Mouse (Mus musculus) adrenal gland, postnatal 25 days (tissue): ENCODE measurements around the gene Rabif. TPM values are rescaled to one million over a fixed set of nuclear protein-coding genes. Genes with fewer than 3 reads are reported as not detected.
"Not testable (repeated sequence)": the region's sequence is repeated elsewhere in the genome, so short reads cannot be mapped to it uniquely, and the experiment has no call there.

Experiments used
- DNase-seq: peaks from one replicate; pipeline ENCODE4 v3.0.0; 2021; ENCODE audit warnings: mixed read lengths
- long read RNA-seq: library from polyadenylated mRNA; stranded (forward); transcript quantifications from one replicate; pipeline ENCODE4 v2.0.0, GENCODE M21; 2021
- total RNA-seq: library from RNA; stranded (reverse); gene quantifications from 2 replicates; pipeline ENCODE4 v1.2.3, GENCODE M21; 2021

Rabif gene
- 34.1 and 38.4 TPM in 2 replicates for total RNA-seq
- long read RNA-seq, transcript Rabif-201 (2 exons, 2,861 nt), result major isoform, 59 of 69 reads
- long read RNA-seq, partial matches to known transcripts, result 0 of 69 reads
- long read RNA-seq, other reads (novel, unspliced or antisense), result 10 of 69 reads

DNA sequence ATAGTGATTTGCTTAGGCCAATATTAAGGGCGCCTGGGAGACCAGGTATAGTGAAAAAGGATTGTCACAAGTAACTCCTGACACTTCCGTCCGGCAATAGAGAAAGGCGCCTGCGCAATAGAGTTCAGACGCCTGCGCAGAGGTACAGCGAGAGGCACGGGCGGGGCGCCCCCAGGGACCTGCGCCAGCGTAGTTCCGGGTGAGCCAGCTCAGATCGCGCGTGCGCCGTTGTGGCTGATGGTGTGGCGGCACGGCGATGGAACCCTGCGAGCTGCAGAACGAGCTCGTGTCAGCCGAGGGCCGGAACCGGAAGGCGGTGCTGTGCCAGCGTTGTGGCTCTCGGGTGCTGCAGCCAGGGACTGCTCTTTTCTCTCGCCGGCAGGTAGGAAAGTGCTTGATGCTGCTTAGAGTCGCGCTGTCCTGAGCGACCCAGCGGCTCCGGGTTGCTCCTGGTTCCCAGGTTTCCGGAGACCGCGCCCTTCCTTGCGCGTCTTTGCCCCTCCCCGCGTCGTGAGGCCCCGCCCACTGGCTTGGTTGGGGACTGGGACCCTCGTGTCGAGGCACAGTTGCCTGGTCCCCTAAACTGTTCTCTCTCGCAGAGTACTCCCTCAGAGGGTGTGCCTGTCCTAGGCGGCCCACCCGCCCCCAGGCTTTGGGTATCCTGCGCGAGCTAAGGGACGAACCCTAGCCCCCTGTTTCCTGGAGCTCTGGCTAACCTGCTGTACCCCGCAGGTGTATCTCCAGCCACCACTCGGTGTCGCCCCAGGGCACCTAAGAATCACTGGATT, at the start of gene Rabif:
Gene Rabif (plus strand): TSS at position 221 of the 788 bp plus-strand sequence.
- peak; percentile 99 for DNase-seq

DNA sequence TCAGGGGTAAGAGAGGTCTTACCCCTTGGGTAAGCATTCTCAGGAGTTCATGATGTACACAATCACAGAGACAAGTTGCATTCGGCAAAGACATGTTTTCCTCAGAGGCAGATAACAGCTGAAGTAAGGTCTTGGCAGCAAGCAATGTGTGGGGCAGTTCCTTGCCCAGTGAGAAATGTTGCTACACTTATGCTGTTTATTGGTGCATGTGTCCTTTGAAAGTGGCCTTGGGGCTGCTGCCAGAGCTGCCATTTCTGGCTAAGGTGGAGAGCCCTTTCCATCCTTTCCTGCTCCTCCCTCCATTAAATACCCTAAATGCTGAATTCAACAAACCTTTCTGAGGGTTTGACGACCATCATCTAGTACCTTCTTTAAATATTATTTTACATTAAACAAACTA, 49.0 kb upstream of the Rabif start:
- no peak for DNase-seq

DNA sequence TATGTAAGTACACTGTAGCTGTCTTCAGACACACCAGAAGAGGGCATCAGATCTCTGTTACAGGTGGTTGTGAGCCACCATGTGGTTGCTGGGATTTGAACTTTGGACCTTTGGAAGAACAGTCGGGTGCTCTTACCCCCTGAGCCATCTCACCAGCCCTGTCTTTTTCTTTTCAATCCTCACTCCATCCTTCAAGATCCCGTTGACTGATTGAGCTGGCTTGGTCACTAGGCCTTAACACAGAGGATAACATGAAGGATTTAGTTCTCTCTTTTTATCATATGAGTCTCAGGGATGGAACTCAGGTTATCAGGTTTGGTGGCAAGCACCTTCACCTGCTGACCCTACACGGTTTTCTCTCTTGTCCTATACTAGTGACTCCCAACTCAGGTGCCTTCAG, 45.9 kb upstream of the Rabif start:
- not testable (repeated sequence) for DNase-seq

DNA sequence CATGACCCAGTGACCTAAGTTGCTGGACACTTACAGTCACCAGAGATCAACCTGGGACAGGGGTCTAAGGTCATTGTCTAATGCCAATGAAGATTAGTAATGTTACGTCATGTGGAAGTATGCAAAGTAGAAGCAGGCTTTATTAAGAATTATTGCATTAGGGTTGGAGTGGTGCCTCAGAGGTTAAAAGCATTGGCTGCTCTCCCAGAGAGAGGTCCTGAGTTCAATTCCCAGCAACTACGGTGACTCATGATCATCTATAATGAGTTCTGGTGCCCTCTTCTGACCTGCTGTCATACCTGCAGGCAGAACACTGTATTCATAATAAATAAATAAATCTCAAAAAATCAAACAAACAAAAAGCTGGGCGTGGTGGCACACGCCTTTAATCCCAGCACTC, 44.2 kb upstream of the Rabif start:
- DNase-seq, result no peak

DNA sequence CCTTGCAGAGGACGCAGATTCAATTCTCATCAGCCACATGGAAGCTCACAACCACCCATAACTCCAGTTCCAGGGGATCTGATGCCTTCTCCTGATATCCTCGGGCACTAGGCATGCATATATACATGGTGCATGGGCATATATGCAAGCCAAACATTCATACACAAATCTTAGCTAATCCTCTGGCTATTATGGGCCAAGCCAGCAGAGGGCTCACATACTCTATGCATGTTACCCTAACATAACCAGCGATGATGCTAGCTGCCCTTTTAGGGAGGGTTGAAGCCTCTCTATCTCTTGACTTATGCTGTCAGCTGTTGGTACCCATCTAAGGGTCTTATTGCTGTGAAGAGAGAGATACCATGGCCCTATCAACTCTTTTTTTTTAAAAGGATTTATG, 43.5 kb upstream of the Rabif start:
- peak; percentile 52 for DNase-seq

DNA sequence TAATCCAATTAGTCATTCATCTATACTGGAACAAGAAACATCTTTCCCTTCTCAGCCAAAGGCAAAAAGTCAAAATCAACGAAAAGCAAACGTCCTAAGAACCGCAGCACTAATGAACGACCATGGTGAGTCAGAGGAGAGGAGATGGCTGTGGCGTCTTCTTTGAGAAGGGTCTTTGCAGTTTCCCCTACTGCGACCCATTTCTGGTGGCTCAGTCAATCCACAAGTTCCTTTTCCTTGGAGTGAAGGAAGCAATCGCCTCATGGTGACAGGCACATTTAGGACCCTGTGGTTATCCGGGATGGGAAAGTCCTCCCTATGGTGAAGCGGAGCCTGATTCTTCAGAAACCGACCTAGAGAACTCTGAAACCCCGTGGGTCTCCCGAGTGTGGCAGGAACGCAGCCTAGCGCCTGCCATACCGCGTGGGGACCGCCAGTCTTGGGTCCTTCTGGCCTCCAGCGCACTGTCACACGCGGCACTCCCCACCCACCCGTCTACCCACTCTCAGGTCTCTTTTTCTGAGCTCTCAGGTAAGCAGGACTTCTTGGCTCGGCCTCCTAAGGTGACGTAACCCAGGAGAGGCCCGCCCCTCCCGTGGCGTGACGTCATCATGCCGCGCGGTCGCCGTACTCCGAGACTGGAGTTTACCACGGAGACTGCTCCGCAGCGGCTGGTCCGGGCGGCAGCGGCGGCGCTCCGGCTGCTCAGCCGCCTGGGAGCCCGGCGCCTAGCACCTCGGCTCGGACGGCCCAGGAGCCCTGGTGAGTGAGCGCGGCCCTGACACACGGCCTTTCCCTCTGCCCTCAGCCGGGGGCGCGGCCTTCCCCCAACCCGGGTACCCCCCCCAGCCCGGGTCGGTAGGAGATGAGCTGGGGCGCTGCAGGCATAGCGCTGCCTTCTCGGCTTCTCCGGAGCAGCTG, 39.3 kb upstream of the Rabif start, which contains the start of gene Klhl12:
Gene Klhl12 (plus strand): TSS at position 628 of the 921 bp plus-strand sequence.
- peak; percentile 97 for DNase-seq

DNA sequence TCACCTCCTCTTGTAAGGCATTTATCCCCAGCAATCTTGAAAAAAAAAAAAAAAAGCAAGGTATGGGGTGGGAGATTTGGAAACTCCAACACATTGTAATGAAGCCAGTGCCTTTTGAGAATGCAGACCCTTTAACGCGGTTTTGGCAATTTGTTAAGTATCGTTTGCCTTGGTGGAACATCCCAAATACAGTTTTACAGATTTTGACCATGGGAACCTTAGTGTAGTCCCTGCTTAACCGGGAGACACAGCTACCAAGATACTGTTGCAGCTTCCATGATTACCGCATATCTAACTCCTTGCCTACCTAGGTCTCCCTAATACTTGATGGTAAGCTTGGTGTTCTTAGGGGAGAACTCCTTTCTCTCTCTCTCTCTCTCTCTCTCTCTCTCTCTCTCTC, 38.4 kb upstream of the Rabif start:
- no peak for DNase-seq

DNA sequence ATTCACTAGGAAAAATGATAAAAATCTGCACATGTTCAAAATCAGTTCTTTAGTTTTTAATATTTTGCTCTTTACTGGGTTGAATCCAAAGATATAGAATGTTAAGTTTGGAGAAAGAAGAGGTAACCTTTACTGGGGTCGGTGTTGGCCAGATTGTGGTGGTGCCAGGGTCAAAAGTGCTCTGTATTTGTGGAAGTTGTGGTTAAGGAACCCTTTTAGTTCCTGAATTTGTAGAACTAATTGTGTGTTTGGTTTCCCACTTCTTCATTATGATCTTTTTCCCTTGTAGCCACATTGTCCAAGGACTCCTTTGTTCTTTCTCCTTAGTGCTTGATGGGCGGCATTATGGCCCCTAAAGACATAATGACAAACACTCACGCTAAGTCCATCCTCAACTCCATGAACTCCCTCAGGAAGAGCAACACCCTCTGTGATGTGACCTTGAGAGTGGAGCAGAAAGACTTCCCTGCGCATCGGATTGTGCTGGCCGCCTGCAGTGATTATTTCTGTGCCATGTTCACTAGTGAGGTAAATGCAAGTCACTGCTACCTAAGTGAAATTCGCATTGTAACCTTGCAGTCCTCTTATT, 36.2 kb upstream of the Rabif start:
- DNase-seq, result no peak

DNA sequence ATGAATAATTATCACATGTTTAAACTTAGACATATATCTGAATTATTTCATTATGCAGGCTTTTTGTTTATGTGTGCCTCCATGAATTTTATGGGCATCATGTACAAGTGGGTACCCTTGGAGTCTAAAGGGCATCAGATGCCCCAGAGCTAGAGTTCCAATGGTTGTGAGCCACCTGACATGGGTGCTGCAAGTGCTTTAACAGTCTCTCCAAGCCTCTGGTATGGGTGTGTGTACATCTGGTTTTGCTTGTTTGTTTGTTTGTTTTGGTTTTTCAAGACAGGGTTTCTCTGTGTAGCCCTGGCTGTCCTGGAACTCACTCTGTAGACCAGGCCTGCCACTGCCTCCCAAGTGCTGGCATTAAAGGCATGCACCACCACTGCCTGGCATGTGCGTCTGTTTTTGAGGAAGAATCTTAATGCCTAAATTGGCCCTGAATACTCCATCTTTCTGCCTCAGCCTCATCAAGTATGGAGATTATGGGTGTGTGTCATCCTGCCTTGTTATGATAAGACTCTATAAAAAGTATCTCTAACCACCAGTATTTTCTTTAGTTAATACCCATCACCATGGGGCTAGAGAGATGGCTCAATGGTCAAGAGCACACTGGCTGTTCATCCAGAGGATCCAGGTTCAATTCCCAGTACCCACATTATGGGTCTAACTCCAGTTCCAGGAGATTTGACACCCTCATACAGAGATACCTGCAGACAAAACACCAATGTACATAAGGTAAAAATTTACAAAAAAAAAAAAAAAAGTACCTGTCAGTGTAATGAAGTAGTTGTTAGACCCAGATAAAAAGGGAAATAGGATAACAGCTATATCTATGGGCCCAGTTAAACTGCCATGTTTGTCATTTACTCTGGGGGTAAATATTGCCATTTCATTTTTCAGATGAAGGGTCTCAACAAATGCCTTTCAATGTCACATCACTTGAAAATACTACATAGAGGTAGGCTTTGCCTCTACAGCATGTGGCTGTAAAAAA, 33.9 kb upstream of the Rabif start:
- no peak for DNase-seq

DNA sequence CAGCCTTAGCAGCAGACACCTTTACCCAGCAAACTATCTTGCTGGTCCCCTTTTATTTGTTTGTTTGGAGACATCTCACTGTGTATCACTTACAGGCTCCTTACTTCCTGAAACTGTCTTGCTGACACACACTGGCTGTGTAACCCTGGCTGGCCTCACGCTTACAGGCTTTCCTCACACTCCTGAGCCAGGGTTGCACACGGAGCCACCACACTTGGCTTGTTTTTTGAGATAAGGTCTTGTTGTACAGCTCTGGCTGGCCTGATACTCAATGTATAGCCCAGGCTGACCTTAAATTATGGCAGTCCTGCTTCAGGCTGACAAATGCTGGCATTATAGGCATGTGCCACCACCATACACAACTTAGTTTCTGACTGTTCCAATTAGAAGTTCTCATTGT, 9.8 kb upstream of the Rabif start:
- DNase-seq, result no peak

DNA sequence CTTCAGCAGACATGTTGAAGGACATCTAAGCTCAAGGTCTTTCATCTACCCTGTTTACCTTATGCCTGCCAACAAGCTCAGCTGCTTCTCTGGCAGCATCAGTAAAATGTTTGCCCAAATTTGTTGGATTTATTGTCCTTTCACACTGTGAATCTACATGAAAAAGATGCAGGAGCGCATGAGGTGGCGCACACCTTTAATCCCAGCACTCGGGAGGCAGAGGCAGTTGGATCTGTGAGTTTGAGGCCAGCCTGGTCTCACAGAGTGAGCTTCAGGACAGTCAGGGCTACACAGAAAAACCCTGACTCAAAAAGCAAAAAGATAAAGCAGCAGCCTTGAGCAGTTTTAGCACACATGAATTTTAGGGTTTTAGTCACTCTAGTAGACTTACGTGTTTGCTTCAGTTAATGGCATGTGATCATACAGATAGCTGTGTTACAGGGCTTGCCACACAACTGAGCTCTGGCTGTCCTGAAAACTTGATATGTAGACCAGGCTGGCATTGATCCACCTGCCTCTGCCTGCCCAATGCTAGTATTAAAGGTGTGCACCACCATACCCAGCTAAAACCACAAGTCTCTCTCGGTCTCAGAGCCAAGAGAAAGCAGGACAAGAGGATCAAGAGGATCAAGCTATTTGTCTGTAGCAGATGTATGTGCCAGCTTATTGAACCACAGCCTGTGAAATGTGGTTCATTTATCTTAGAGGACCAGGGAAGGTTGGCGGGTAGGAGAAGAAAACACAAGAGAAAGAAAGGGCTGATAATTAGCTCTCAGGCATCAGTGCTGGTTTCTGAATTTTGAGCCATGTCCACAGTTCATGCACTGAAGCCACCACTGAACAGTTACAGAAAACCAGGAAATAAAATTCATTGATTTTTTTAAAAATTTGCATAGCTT, 3.3 kb upstream of the Rabif start:
- DNase-seq, result no peak

DNA sequence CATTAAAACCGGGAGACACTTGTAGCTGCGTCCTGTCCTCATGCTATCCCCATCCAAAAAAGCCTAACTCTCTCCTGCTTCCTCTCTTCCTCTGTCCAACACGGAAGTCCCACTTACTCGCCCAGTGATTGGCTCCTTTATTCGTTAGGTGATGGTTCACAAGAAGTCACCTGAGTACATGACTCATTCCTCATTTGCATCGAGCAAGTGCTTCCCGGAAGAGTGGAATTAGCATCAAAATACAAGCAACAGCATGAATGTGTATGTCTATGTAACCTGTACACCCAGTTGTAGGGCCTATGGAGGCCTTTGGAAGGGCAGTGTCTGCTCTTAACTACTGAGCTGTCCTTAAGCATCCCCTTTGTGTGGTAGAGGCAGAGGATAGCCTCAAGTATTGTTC, 2.2 kb upstream of the Rabif start:
- no peak for DNase-seq

DNA sequence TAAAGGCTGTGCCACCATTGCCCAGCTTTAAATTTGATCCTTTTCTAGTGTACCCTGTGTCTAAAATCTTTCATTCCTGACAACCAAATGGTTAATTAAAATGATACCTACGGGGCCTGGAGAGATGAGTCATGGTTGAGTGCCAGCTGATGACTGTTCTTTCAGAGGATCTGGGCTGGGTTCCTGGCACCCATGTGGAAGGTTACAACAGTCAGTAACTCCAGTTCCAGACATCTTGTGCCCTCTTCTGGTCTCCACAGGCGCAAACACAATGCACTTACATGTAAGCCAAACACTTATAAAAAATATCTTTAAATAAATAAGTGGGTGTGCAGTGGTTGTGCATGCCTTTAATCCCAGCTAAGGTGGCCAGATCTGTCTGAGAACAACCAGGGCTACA, 952 bp upstream of the Rabif start:
- DNase-seq, result no peak

DNA sequence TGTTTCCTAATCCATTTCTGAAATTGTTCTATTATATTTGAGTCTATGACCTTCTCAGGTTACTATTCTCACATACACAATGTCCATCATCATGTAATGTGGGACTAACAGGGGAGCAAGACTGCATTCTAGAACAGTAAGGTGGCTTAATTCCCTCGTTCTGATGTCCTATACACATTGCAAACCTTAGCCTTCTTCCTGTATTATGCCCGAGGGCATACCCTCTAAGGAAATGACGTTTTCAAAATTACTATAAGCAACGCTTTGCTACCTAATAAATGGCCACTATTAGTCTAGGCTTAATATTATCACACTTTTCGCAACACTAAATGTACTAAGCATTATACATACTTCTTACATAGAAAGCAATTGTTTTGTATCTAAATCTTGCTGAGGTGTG, 492 bp upstream of the Rabif start:
- no peak for DNase-seq

DNA sequence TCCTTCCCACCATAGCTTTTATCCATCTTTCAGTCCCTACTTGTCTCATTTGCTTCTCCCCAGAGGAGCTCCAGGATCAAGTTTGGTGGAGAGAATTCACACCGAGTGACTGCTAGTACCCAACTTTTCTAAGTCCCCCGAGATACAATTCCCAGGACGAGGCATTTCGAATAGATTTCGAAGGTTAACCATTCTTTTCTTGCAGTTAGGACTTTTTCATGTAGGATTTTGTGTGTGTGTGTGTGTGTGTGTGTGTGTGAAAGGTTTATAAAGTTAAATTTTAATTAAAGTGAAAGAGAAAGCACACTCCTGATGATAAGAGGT, 730 bp downstream of the Rabif start:
- no peak for DNase-seq

DNA sequence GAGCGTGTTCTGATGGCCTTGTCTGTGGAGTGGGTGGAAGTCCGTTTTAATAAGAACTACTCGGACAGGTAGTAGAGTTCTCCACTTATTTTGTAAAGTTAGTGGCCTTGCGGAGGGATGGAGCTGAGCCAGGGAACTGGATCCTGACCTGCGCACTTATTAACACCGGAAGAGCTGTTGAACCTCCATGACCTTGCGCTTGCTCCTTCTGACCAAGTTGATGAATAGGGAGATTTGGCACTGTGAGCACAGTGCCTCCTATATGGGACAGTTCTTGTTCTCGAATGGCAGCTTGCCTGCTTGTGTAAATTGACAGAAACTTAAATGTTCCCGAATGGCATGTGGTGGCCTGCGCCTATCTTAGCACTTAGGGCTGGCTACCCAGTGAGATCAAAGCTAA, 1.5 kb downstream of the Rabif start:
- peak; percentile 26 for DNase-seq

DNA sequence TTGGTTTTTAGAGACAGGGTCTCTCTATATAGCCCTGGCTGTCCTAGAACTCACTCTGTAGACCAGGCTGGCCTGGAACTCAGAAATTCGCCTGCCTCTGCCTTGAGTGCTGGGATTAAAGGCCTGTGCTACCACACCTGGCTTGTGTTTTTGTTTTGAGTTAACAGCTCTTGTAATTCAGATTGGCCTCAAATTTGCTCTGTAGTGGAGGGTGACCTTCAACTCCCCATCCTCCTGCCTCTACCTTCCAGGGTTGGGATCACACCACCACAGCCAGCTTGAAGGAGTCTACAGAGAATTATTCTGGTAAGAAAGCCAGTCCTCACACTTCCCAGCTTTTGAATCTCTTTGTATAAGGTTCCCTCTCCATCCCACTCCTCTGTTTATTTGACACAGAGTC, 6.5 kb downstream of the Rabif start:
- no peak for DNase-seq

DNA sequence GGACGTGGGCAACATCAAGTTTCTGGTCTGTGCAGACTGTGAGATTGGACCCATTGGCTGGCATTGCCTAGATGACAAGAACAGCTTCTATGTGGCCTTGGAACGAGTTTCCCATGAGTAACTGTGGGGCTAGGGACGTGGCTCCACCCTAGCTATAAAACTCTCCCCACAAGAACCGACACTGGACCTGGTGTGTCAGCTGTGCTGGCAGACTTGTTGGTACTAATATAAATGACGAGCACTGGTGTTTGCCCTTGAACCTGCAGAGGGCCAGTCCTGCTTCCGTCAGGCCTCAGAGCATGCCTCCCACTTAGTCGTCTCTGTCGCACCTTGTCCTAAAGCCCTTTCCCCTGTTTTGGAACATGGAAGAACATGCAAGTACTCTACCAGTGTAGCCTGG, 11.8 kb downstream of the Rabif start:
- DNase-seq, result peak; percentile 22

DNA sequence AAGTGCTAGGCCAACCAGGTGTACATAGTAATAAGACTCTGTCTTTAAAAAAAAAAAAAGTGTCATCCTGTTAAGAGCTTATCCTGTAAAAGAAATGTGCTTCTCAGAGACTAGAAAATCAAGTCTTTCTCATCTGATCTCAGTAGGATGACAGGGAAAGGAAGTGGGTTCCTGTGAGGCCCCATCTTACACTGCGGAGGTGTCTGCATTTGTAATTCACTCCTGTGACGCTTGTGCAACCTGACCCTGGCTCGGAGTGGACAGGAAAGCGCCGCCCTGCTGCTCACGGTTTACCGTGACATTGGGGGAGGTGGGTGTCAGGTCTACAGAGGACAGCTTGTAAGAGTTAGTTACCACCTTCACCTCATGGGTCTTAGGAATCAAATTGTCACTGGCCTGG, 15.6 kb downstream of the Rabif start:
- DNase-seq, result no peak

DNA sequence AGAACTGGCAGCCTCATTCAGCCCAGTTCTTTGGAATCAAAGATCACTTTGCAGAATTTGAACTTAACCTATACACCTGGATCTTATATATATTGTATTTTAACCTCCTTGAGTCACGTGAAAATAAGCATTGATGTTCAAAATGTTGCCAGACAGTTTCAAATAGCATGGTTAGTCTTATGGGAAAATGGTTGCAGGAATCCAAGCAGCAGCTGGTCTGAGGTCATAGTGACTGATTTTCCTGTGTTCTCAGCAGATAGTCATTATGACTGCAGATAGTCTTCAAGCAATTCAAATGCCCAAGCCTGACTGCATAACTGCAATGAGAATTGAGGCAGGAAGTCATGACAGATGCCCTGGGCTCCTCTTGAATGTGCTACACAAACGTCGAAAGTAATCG, 17.7 kb downstream of the Rabif start:
- DNase-seq, result no peak

DNA sequence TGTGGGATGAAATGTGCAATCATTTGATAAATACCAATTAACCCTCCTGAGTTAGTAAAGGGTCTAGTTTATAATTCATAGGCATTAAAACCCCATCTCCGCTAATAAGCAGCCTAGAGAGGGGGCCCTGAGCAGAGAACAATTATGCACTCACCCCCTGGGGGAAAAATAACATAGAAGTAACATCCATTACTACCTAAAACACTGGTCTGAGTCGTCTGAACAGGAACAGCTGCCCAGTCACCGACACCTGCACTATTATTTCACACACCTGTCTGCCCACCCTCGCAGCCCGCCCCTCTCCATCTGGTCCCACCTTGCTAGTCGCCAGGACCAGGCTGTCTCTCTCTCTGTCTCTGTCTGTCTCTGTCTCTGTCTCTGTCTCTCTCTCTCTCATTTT, 18.1 kb downstream of the Rabif start:
- no peak for DNase-seq
